Mouse (Mus musculus): ENCODE results near the gene Cpsf3. TPM values are rescaled to one million over a fixed set of nuclear protein-coding genes. Genes with fewer than 3 reads are reported as not detected.

The Cpsf3 gene
- total and polyA plus RNA-seq, 3 experiments: 79.8 to 159 (median 117) TPM

GRCm38 (mm10) chr12:21302361-21302783 lies 17.2 kb downstream of the Cpsf3 start:
- Histone ChIP-seq H3K4me3 (replicated peaks in 1 of 3; ENCODE audit: low read depth in 2 of 3, low read length in 2 of 3, poor library complexity in 1 of 3) (no peak overlapping the region), H3K27ac (ENCODE audit: insufficient read depth, low read depth) (no peak overlapping the region), H3K9ac (ENCODE audit: insufficient read depth, low read depth) (no peak overlapping the region), H3K9me3 (replicated peaks; ENCODE audit: low read length) (no peaks in the 10 kb centered on the region), H3K4me2 (ENCODE audit: insufficient read depth, low read depth, poor library complexity, severe bottlenecking) (no peak overlapping the region), H3K36me3 (replicated peaks in 1 of 2; ENCODE audit: control insufficient read depth in 1 of 2, insufficient read depth in 1 of 2, low read length in 1 of 2) (peaks cover 72 to 88% of the 10 kb centered on the region in 2 experiments), H3K4me1 (ENCODE audit: control insufficient read depth in 1 of 2, insufficient read depth in 2 of 2) (no peaks in the 10 kb centered on the region), H3K79me2 (replicated peaks; ENCODE audit: control insufficient read depth, extremely low read depth, insufficient read depth, poor library complexity, severe bottlenecking) (no peaks in the 10 kb centered on the region; the same call in 1 of the 2 replicates), H3K27me3 (replicated peaks) (no peaks in the 10 kb centered on the region)
- no peak for DNase-seq (ENCODE audit: extremely low read depth)
- dilution Hi-C loops (cut with MboI; ENCODE audit: extremely low pct_ligation_motif_present, extremely low pct_unique_long_range_greater_than_20kb, low sequenced_read_pairs): no loop called here
- no peak for TF ChIP-seq POLR2AphosphoS2 (IDR thresholded peaks at IDR 0.05; ENCODE audit: low read depth, low read length)
- TF ChIP-seq PAX5 (IDR thresholded peaks at IDR 0.05; ENCODE audit: low read length): no peak
- no peak for TF ChIP-seq TCF12 (IDR thresholded peaks at IDR 0.05; ENCODE audit: low read depth, low read length)
- TF ChIP-seq CHD1 (IDR thresholded peaks at IDR 0.05; ENCODE audit: low read depth, low read length): no peak
- no peak for TF ChIP-seq IRF4 (IDR thresholded peaks at IDR 0.05; ENCODE audit: low read depth, low read length)
- no peak for TF ChIP-seq NELFE (IDR thresholded peaks at IDR 0.05; ENCODE audit: low read depth, low read length)
- no peak for TF ChIP-seq RAD21 (IDR thresholded peaks at IDR 0.05; ENCODE audit: low read depth, low read length)
- no peak for TF ChIP-seq JUN (IDR thresholded peaks at IDR 0.05; ENCODE audit: insufficient read depth, low read depth, low read length)
- TF ChIP-seq MXI1 (IDR thresholded peaks at IDR 0.05; ENCODE audit: low read depth, low read length): no peak
- no peak for TF ChIP-seq ETS1 (conservative IDR thresholded peaks at IDR 0.05; ENCODE audit: low read depth, low read length)
- no peak for TF ChIP-seq ELF1 (IDR thresholded peaks at IDR 0.05; ENCODE audit: low read depth, low read length)
- TF ChIP-seq ZC3H11A (IDR thresholded peaks at IDR 0.05; ENCODE audit: low read depth, low read length): no peak
- in situ Hi-C loops (cut with MboI; ENCODE audit: low pct_ligation_motif_present, low pct_unique_long_range_greater_than_20kb, low sequenced_read_pairs): no loop called here

DNA sequence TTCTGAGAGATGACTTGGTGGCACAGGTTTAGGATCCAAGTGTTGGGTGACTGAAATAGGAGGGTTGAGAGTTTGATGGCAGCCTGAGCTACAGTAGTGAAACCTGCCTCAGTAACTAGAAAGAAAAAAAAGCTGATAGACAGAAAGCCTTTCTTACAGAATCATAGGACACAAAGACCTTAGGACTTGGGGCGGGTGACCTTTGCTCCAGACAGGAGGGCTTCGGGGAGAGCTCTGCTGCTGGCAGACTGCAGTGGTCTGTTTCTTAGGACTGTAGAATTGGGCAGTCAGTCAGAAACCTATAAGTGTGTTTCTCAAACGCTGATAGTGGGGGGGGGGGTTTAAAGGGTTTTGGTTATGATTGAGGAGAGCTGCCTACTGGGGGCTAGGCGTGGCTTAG lies 20.6 kb downstream of the Cpsf3 start:
- dilution Hi-C loops (cut with MboI; ENCODE audit: extremely low pct_ligation_motif_present, extremely low pct_unique_long_range_greater_than_20kb, low sequenced_read_pairs) (no loop called here), in situ Hi-C loops (cut with MboI; ENCODE audit: low pct_ligation_motif_present, low pct_unique_long_range_greater_than_20kb, low sequenced_read_pairs) (no loop called here)
- Histone ChIP-seq H3K4me1 (ENCODE audit: control insufficient read depth in 1 of 2, insufficient read depth in 2 of 2) (no peaks in the 10 kb centered on the region), H3K27ac (ENCODE audit: insufficient read depth, low read depth) (no peak overlapping the region), H3K9ac (ENCODE audit: insufficient read depth, low read depth) (no peak overlapping the region), H3K27me3 (replicated peaks) (no peaks in the 10 kb centered on the region), H3K4me3 (replicated peaks in 1 of 3; ENCODE audit: low read depth in 2 of 3, low read length in 2 of 3, poor library complexity in 1 of 3) (no peak overlapping the region), H3K9me3 (replicated peaks; ENCODE audit: low read length) (no peaks in the 10 kb centered on the region), H3K79me2 (replicated peaks; ENCODE audit: control insufficient read depth, extremely low read depth, insufficient read depth, poor library complexity, severe bottlenecking) (no peaks in the 10 kb centered on the region; the same call in 1 of the 2 replicates), H3K36me3 (replicated peaks in 1 of 2; ENCODE audit: control insufficient read depth in 1 of 2, insufficient read depth in 1 of 2, low read length in 1 of 2) (peaks cover 79 to 95% of the 10 kb centered on the region in 2 experiments), H3K4me2 (ENCODE audit: insufficient read depth, low read depth, poor library complexity, severe bottlenecking) (no peak overlapping the region)
- TF ChIP-seq POLR2A (IDR thresholded peaks at IDR 0.05; ENCODE audit: low read depth, low read length) (no peak), ELF1 (IDR thresholded peaks at IDR 0.05; ENCODE audit: low read depth, low read length) (no peak), RAD21 (IDR thresholded peaks at IDR 0.05; ENCODE audit: low read depth, low read length) (no peak), MAZ (IDR thresholded peaks at IDR 0.05; ENCODE audit: low read depth, low read length) (no peak), SMC3 (IDR thresholded peaks at IDR 0.05; ENCODE audit: low read depth, low read length) (no peak), HCFC1 (IDR thresholded peaks at IDR 0.05; ENCODE audit: low read depth, low read length) (no peak), MAFK (IDR thresholded peaks at IDR 0.05; ENCODE audit: insufficient replicate concordance, low read length) (no peak), NRF1 (IDR thresholded peaks at IDR 0.05; ENCODE audit: low read depth, low read length) (no peak), SIN3A (IDR thresholded peaks at IDR 0.05; ENCODE audit: low read length) (no peak), CHD2 (IDR thresholded peaks at IDR 0.05; ENCODE audit: low read length) (no peak), POLR2AphosphoS2 (IDR thresholded peaks at IDR 0.05; ENCODE audit: low read depth, low read length) (no peak), EP300 (IDR thresholded peaks at IDR 0.05; ENCODE audit: low read length) (no peak), PAX5 (IDR thresholded peaks at IDR 0.05; ENCODE audit: low read length) (no peak), CTCF (conservative IDR thresholded peaks at IDR 0.05 in 1 of 2, IDR thresholded peaks at IDR 0.05 in 1 of 2; ENCODE audit: low read depth in 2 of 2, low read length in 2 of 2) (no peak), KAT2A (IDR thresholded peaks at IDR 0.05; ENCODE audit: insufficient replicate concordance, low read length) (no peak), MXI1 (IDR thresholded peaks at IDR 0.05; ENCODE audit: low read depth, low read length) (no peak), USF1 (IDR thresholded peaks at IDR 0.05; ENCODE audit: low read depth, low read length) (no peak), E2F4 (IDR thresholded peaks at IDR 0.05; ENCODE audit: insufficient replicate concordance, low read depth, low read length) (no peak), ZC3H11A (IDR thresholded peaks at IDR 0.05; ENCODE audit: low read depth, low read length) (no peak)
- no peak for DNase-seq (ENCODE audit: extremely low read depth)
